Mouse (Mus musculus): ENCODE measurements at regions not wholly inside any gene's neighbourhood (a gene's known extent, or its start where the extent isn't known, plus 50 kb on each side); places are given as distances from the start of the nearest gene placed in this dataset.
A peak's percentile ranks its signal among the peaks of the same experiment; 100 is the strongest.

GRCm38 (mm10) chr4:152625032-152626003 lies 147.6 kb upstream of the Kcnab2 start:
- peak; percentile 56 for DNase-seq

GRCm38 (mm10) chr4:152622022-152622777 lies 144.5 kb upstream of the Kcnab2 start:
- no peak for DNase-seq

- DNase-seq = no peak
Measured at GRCm38 (mm10) chr4:152617636-152618035, 140.0 kb upstream of the Kcnab2 start.

GRCm38 (mm10) chr4:152615155-152615554 lies 137.5 kb upstream of the Kcnab2 start:
- no peak for DNase-seq

- no peak for DNase-seq
Measured at GRCm38 (mm10) chr4:152614356-152615100, 136.9 kb upstream of the Kcnab2 start.

Small RNAs in the stretch of these regions (microRNA-seq; reads per million reads assigned to microRNA genes)
- gene Gm25779 = 0 reads per million in 2 experiments
